Mouse (Mus musculus) heart, postnatal 36 days (tissue): ENCODE measurements around the gene Ccdc126. TPM values are rescaled to one million over a fixed set of nuclear protein-coding genes. Genes with fewer than 3 reads are reported as not detected.
"Not testable (repeated sequence)": the region's sequence is repeated elsewhere in the genome, so short reads cannot be mapped to it uniquely, and the experiment has no call there.

Source experiments
- DNase-seq, 2 experiments: peaks; one replicate each; pipeline ENCODE4 v3.0.0; 2021 to 2022
- intact Hi-C: fragments of 180-260 bp; cut with DNase I; formaldehyde crosslinking; loops from one replicate; pipeline ENCODE4 v1.15.1; 2025
- total RNA-seq, 2 experiments: library from RNA; stranded (reverse); gene quantifications; 2 replicates each; pipeline ENCODE4 v1.2.3; 2021

The Ccdc126 gene
- 1 to 10 TPM; 4.4 to 4.6 TPM for total RNA-seq

DNA sequence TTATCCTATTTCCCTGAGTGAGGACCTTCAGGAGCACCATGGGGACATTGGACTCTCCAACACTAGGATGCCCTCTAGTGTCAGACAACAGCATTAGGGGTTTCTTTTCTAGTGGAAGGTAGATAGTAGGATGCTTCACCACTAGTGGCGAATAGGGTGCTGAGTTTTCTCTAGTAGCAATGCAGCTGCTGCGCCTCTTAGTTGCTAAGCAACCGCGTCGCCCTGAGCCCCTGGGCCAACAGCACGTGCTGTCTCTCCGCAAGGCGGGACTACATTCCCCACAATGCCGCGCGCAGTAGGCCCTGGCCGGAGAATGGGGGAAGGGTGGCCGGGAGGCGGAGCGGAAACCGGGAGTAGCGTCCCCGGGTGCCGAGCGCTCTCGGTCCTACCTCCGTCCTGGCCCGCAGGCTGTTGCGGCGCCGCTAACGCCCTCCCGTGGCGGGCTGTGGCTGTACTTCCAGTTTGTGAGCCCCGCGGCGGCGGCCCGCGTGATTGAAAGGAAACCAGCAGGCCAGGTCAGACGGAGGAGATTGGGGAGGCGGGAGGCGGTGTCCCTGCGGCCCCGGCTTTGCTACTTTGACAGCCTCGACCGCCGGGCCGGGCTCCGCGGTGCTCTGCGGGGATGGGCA, at the start of gene Ccdc126:
Gene Ccdc126 (plus strand): TSS at position 309 of the 629 bp plus-strand sequence.
- DNase-seq, result peak; percentile 97 to 98
- intact Hi-C loops, result loop anchor here (1.0 to 5.0 kb wide), 3 partner anchors 51 to 92 kb away; no protein-coding TSS in a partner anchor

DNA sequence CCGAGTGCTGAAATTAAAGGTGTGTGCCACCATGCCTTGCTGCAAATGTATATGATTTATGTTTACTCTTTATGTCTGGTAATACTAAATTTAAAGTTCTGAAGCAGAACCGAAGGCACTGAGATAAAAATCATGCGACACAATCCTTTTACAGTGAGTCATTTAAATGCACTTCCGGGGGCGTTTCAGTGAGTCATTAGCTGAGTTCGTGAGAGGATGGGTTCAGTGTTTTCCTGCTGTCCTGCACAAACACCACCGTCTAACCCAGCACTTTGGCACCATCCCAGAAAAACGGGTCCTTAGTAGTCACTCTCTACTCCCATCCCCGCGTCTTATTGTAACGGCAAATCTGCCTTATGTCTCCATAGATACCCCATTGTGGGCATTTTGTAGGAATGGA, 49.2 kb upstream of the Ccdc126 start:
- DNase-seq, result no peak
- intact Hi-C loops, result loop anchor here (1.0 kb wide), 1 partner anchor 128 kb away; no protein-coding TSS in a partner anchor

DNA sequence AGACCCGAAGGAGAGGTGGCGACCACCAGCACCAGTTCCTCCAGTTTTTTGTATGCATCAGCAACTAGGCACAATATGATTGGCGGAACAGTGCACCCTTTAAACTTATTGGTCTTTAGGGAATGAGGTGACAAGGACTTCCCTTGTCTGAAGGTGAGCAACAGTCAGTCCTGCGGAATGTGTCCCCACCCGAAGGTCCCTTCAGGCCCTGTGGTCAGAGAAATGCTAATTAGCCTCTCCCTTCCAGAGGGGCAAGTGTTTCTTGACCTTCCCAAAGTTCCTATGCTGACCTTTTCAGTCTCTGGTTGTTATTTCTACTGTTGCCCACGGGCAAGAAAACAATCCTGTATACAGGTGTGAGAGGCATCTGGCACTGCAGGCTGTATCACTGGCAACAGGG, 47.3 kb upstream of the Ccdc126 start:
- no peak for DNase-seq
- intact Hi-C loops, result no loop called here

DNA sequence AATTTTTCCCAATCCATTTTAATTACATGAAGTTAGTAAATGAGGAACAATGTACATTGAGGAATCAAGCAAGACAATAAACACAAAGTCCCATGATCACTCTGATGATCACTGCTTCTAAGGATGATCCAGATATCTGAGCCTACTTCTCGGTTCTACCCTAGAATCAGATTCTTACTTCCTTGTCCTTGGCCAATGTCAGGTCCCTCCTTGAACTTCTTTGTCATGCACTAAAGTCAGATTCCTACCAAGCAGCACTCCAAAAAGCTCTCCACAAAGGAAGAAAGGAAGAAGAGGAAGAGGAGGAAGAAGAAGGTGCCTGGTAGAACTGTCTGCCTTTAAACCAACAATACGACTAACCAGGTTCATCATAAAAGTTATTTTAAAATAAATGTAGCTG, 46.2 kb upstream of the Ccdc126 start:
- no peak for DNase-seq
- intact Hi-C loops, result no loop called here

DNA sequence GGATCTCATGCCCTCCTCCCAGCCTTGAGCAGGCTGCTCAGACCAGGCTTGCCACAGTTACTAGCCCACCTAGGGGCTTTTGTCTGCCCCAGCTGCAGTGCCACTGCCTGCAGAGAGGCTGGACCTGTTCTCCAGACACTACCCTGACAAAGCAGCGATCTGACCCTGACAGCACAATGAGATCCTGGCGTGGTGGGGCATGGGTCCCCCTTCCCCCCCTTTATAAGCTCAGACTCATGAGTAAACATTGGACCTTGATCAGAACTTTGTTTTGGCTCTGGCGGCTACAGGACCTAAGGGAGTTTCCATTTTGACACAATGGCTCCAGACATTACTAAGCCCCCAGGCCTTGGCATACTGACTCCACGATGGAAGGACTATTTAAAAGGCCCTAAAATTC, 45.1 kb upstream of the Ccdc126 start:
- intact Hi-C loops, result no loop called here
- no peak for DNase-seq

DNA sequence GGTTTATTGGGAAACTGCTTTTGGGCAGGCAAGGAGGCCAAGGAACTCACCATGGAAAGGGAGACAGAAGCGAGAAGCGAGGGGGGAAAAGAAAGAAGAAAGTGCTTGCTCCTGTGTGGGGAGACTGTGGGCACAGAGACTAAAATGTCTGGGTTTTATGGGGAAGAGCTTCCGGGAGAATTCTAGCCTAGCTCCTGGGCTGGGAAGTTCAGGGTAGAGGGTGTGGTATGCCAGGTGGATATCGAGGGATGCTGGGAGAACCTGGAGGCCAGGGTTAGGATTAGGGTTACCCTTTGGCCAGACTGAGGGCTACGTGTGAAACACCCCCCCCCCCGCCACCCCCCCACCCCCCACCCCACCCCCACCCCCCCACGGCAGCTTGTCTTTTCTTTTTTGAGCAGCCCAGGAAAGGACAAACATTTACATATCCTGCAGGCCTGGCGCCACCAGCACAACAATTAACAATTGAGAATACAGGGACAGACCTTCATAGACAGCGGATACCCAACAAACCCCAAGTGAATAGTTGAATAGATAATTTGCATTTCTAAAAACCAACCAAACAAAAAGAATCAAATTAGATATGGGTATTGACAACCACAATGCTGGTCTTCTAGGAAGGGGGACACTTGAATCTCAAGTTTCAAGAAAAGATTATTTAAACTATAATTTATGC, 44.5 kb upstream of the Ccdc126 start:
- intact Hi-C loops, result no loop called here
- no peak for DNase-seq

DNA sequence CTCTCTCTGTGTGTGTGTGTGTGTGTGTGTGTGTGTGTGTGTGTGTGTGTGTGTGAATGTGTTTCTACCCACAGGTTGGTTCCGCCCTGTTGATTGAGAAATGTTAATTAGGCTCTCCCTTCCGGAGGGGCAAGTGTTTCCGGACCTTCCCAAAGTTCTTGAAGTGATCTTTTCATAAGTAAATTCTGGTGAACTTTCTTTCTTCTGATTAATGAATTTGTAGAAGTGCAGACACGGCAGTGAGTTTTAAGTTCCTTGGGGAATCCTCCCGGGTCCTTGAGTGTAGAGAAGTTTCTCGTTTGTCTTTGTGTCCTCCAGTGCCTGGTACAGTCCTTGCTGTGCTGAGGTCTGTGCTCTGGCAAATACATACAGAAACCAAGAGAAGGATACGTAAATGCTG, 43.8 kb upstream of the Ccdc126 start:
- intact Hi-C loops, result no loop called here
- no peak for DNase-seq

DNA sequence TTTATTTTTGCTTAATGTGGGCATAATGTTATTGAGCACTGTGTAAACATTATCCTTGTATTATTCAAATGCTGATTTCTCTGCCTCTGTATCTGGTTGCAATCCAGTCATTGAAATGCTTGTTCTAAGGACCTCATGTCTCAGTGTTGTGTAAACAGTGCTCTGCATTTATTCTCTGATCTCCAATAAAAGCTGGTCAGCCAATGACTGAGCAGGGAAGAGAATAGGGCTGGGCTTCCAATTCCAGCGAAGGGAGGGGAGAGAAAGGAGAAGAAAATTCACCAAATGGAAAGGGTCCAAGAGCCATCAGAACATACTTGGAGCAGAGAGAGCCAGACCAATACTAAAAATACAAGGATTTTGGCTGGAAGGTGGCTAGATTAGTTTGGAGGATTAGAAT, 38.1 kb upstream of the Ccdc126 start:
- intact Hi-C loops, result no loop called here
- no peak for DNase-seq

DNA sequence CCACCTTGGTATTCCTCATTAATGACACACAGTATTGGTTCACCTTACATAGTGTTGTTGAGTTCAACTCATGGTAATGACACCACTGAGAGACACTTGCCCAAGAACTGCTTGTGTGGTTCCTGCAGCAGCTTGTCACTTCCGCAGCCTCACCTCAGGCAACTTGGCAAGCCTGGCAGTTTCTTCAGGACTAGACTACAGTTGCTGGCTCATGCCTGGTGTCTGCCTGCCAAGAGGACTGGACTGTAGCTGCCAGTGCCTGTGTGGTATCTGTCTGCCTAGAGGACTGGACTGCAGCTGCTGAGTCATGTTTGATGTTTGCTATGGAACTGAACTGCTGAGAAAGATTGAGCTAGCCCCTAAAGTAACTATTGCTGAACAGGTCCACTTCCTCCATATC, 37.0 kb upstream of the Ccdc126 start:
- DNase-seq, result peak; percentile 38 to 42
- intact Hi-C loops, result no loop called here

DNA sequence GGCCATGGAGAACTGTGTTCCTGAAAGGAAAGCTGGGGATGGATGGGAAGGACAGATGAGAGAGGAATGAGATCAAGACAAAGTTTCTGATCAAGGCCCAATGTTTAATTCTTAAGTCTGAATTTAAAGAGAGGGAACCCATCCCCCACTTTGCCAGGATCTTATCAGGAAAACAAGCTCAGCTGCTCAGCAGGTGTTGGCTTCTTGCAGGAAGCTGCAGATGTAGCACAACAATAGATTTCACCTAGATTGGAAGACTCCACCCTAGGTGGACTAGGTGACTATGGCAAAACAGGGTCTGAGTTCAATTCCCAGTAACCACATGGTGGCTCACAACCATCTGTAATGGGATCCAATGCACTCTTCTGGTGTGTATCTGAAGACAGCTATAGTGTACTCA, 20.8 kb upstream of the Ccdc126 start:
- intact Hi-C loops, result no loop called here
- DNase-seq, result no peak

DNA sequence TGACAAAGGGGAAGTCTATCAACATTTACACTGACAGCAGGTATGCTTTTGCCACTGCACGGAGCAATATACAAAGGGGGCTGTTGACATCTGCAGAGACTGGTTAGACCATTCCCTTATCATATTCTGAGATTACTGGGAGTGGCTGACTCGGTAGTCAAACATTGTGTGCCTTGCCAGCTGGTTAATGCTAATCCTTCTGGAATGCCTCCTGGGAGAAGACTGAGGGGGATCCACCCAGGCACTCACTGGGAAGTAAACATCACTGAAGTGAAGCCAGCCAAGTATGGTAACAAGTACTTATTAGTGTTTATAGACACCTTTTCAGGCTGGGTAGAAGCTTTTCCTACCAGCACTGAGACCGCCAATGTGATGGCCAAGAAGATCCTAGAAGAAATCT, 4.3 kb upstream of the Ccdc126 start:
- intact Hi-C loops, result loop anchor here (5.0 kb wide), 1 partner anchor 88 kb away; no protein-coding TSS in a partner anchor
- DNase-seq, result not testable (repeated sequence)

DNA sequence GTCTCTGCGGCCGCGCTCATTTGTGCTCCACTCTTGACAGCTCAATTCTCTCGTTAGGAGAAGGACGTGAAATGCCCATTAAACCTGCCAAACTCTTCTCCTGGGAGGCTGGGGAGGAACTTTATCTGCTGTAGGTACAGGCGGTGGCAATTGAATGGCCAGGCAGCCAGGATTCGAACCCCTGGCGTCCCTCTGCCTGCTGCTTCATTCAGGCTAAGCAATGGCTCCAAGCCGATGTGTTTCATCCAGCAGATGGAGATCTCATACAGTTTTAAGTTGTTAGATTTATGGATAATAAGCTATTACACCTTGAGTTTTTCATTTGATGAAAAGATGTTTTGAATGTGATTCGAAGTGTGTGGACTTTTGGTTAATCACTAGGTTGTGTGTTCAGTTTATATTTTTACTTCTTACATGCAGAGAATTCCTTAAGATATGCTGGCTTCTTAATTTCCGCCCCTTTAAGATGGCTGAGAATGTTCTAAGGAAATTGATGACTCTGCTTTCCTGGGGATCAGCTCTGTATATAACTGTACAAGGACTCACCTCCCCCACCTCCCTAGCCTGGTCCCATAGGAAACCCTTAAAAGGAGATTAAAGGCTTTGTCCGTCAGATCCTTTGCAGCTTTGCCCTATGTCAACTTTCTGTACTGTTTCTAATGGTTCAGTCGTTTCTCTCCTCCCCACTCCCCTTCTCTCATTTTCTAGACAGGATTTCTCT, 681 bp downstream of the Ccdc126 start:
- DNase-seq, result no peak
- intact Hi-C loops, result loop anchor here (1.0 to 5.0 kb wide), 4 partner anchors 47 to 92 kb away; partner anchors contain the start of gene Fam221a

DNA sequence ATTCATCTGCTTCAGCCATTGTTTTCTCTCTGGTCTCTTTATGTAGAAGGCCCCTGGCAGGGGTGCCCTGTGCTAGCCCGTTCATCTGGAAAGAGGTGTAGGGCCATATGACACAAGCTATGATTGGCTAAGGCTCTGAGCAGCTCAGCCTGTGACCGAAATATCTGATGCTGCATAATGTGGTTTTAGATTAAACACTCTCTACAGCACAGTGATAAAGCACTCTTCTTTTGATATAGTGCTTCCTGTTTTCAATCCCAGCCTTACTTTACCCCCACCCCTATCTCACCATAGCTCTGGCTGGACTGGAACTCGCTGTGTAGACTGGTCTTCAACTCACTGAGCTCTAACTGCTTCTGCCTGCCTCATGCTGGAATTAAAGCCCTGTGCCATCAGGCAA, 2.3 kb downstream of the Ccdc126 start:
- intact Hi-C loops, result loop anchor here (2.0 kb wide), 1 partner anchor 45 kb away; the partner anchor contains the start of gene Fam221a
- no peak for DNase-seq

DNA sequence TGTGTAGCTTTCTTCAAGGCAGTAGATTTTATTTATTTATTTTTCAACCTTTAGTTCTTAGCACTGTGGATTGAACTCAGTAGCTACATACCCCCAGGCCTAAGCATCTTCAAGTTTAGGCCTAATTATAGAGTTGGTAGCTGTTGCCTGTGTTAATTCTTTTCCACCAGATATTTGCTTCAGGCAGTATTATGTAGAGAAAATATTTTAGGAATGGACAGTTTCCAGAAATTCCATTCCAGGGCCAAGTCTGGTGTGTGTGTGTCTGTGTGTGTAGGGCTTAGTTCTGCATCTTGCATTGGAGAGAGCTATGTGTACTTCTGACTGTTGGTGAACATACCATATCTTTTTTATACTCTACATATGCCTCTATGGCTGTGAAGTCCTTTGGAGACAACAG, 3.0 kb downstream of the Ccdc126 start:
- intact Hi-C loops, result no loop called here
- DNase-seq, result no peak

DNA sequence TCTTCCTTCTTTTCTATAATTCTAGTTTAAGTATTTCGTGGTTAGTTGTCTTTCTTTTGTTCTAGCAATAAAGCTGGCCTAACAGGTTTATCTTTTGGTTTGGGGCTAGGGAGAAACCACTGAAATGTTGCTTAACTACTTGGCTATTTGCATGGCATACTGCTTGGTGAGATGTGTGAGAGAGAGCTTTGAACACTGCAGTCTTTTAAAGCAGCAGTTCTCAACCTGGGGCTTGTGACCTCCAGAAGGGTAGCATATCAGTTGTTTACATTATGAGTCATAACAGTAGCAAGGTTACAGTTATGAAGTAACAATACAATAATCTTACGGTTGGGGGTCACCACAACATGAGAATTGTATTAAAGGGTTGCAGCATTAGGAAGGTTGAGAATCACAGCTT, 3.9 kb downstream of the Ccdc126 start:
- no peak for DNase-seq
- intact Hi-C loops, result no loop called here

DNA sequence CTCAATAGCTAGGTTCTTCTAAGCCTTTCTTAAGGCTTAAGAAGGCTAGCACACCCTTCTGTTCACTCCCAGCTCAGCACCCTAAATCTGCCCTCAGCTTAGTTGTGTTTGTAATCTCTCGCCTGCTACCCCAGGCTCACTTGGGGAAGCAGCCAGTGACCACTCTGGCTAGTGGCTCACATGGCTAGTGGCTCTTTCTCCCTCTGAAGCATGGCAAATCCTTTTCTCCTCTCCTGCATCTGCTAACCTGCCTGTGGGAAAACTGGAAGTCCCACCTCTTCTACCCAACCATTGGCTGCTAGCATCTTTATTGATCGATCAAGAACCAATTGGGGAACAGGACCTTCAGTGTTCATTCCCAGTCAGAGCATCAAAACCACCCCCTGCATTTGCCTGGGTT, 5.5 kb downstream of the Ccdc126 start:
- intact Hi-C loops, result no loop called here

DNA sequence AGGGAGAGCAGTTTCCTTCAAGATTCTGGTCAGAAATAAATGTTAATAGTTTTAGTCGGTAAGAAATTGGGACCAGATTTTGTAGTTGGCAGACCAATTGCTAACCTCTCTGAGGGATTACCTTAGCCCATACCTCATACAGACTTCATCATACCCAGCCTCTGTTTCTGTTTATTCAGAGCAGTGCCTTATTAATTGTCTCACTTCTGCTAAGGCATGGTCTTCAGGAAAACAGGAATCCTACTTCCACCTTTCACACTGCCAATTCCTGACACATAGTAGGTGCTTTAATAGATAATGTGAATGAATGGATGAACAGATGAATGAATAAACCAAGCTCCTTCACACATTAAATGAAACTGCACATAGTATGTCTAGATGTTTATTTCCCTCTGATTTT, 6.2 kb downstream of the Ccdc126 start:
- DNase-seq, result no peak
- intact Hi-C loops, result no loop called here

More for the DNA sequence above, 5.5 kb downstream of the Ccdc126 start:
- no peak for DNase-seq

DNA sequence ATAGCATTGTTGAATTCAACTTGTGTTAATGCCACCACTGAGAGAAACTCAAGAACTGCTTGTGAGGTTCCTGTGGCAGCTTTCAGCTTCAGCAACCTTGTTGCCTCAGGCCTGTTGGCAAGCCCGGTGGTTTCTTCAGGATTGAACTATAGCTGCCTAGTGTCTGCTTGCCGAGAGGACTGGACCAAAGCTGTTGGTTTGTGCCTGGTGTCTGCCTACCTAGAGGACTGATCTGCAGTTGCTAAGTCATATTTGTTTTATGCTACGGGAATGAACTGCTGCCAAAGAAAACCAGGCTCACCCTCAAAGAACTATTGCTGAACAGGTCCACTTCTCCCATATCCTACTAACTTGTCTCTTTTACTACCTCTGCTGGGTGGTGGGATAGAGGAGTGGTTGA, 7.8 kb downstream of the Ccdc126 start:
- intact Hi-C loops, result no loop called here
- DNase-seq, result no peak

DNA sequence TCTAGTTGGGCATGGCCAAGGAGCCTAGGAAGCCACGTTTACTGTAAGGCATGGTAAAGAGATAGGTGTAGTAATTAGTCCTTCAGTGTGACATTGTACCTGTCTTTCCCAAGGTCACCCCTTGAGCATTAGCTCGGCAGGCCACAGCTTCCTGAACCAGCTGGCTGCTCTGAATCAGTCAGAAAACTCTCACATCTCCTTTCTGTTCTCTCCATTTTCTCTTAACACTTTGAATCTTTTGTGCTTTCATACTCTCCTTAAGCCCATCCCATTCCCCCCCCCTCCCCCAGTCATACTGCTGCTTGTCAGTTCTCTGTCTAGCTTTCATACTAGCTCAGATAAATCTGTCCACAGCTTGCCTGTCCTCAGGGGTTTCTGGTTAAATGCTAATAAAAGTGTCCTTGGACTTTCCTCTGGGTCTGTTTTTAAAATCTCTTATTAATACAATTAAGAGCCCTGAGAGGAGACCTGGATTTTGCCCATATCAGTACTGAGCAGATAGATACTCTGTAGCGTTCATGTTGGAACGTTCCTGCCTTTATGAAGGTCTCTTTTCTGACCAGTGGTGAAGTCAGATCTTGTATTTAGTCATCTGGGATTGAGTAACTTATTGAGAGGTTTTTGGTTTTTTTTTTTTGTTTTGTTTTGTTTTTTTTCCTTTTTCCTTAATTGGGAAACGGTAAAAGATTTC, 12.4 kb downstream of the Ccdc126 start:
- intact Hi-C loops, result no loop called here

DNA sequence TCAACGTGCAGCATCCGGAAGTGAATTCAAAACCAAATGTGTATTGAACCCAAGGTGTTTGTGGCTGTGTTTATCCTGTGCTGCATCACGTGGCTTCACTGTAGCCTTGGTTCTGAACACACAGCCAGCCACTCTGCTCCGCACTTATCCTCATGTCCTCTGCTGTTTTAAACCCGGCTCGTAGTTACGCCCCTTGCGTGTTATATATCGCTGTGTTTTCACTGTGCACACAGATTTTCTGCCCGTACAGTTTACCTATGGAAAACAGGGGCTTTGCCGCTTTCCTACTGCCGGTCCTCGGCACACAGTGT, 12.9 kb downstream of the Ccdc126 start:
- intact Hi-C loops, result no loop called here

More for the DNA sequence above, 12.4 kb downstream of the Ccdc126 start:
- DNase-seq, result no peak

DNA sequence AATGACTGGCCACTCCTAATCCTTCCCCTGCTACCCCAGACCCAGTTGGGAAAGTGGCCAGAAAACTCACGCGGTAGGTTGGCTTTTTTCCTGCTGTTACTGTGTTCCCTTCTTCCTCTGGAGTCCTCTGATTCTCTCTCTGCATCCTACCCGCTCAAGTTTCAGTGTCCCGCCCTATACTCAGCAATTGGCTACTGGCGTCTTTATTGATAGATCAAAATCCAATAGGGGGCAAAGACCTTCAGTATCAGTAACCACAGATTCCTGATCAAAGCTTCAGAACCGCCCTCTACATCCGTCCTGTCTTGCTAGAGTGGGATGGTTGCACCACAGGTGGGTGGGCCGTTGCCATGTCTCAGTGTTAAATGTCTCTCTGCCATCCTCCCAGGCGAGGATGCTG, 19.5 kb downstream of the Ccdc126 start:
- no peak for DNase-seq
- intact Hi-C loops, result no loop called here

More for the DNA sequence above, 12.9 kb downstream of the Ccdc126 start:
- no peak for DNase-seq
